Mouse (Mus musculus): ENCODE measurements around the gene Nwd2.

Nwd2 gene

GRCm38 (mm10) chr5:63828380-63829185 lies 179.7 kb downstream of the Nwd2 start:
- peak in 1 of 2 experiments; percentile 51 for DNase-seq

GRCm38 (mm10) chr5:63831054-63831453 lies 182.2 kb downstream of the Nwd2 start:
- DNase-seq: no peak

GRCm38 (mm10) chr5:63833955-63834354 lies 185.1 kb downstream of the Nwd2 start:
- peak; percentile 60 to 71 for DNase-seq

GRCm38 (mm10) chr5:63834435-63834834 lies 185.5 kb downstream of the Nwd2 start:
- DNase-seq: no peak

- no peak for DNase-seq
Observed at GRCm38 (mm10) chr5:63837115-63837514, 188.2 kb downstream of the Nwd2 start.

- DNase-seq: no peak
Observed at GRCm38 (mm10) chr5:63837851-63838250, 188.9 kb downstream of the Nwd2 start.

- DNase-seq: no peak
Observed at GRCm38 (mm10) chr5:63839801-63840416, 191.0 kb downstream of the Nwd2 start.

- peak; percentile 56 to 62 for DNase-seq
Observed at GRCm38 (mm10) chr5:63847080-63847479, 198.2 kb downstream of the Nwd2 start.

GRCm38 (mm10) chr5:63847541-63848226 lies 198.8 kb downstream of the Nwd2 start:
- peak; percentile 88 to 93 for DNase-seq

GRCm38 (mm10) chr5:63858901-63859300 lies 210.0 kb downstream of the Nwd2 start:
- DNase-seq: no peak
